Mouse (Mus musculus): ENCODE measurements around the gene Arhgap31. TPM values are rescaled to one million over a fixed set of nuclear protein-coding genes. Genes with fewer than 3 reads are reported as not detected.

Gene Arhgap31
- polyA plus RNA-seq, 1 experiment from 2014 or later, result 6.3 TPM

- Histone ChIP-seq H3K4me1 (ENCODE audit: control insufficient read depth, insufficient read depth, low read length) (no peaks in the 10 kb centered on the region), H3K4me2 (ENCODE audit: low read length) (no peak overlapping the region), H3K4me3 (replicated peaks; ENCODE audit: low read depth, low read length) (no peak overlapping the region), H3K36me3 (ENCODE audit: control insufficient read depth, insufficient read depth, low read length) (no peaks in the 10 kb centered on the region), H3K27me3 (ENCODE audit: control insufficient read depth, insufficient read depth, low read length) (no peaks in the 10 kb centered on the region), H3K9ac (replicated peaks; ENCODE audit: low read length) (no peak overlapping the region), H3K27ac (replicated peaks; ENCODE audit: low read depth, low read length) (no peak overlapping the region), H3K9me3 (ENCODE audit: control insufficient read depth, low read length) (no peaks in the 10 kb centered on the region)
- peak; percentile 88 for DNase-seq
- 17% methylated on average over 6 of the region's 6 CpGs for WGBS
- peak; percentile 53; the same call in 1 of the 2 replicates for ATAC-seq (ENCODE audit: low FRiP score, low TSS enrichment)
Measured at GRCm38 (mm10) chr16:38619054-38619453, 94.0 kb downstream of the Arhgap31 start.

- WGBS, result 95% methylated on average over 13 of the region's 13 CpGs
- ATAC-seq (ENCODE audit: low FRiP score, low TSS enrichment), result no peak
Measured at GRCm38 (mm10) chr16:38617977-38618376, 95.1 kb downstream of the Arhgap31 start.

GRCm38 (mm10) chr16:38613646-38614045, 99.4 kb downstream of the Arhgap31 start:
- peaks cover 3% of the 10 kb centered on the region; the same call in 1 of the 2 replicates for H3K9me3 ChIP-seq (ENCODE audit: control insufficient read depth, low read length)
- H3K27me3 ChIP-seq (ENCODE audit: control insufficient read depth, insufficient read depth, low read length), result no peaks in the 10 kb centered on the region
- H3K9ac ChIP-seq (replicated peaks; ENCODE audit: low read length), result no peak overlapping the region
- H3K27ac ChIP-seq (replicated peaks; ENCODE audit: low read depth, low read length), result no peak overlapping the region
- DNase-seq (no peak), ATAC-seq (ENCODE audit: low FRiP score, low TSS enrichment) (no peak)
- no peaks in the 10 kb centered on the region for H3K4me1 ChIP-seq (ENCODE audit: control insufficient read depth, insufficient read depth, low read length)
- H3K36me3 ChIP-seq (ENCODE audit: control insufficient read depth, insufficient read depth, low read length), result no peaks in the 10 kb centered on the region
- H3K4me3 ChIP-seq (replicated peaks; ENCODE audit: low read depth, low read length), result no peak overlapping the region
- no peak overlapping the region for H3K4me2 ChIP-seq (ENCODE audit: low read length)
- 90% methylated on average over 6 of the region's 6 CpGs for WGBS

More at GRCm38 (mm10) chr16:38617977-38618376, 95.1 kb downstream of the Arhgap31 start:
- Histone ChIP-seq H3K9me3 (ENCODE audit: control insufficient read depth, low read length) (no peaks in the 10 kb centered on the region), H3K27ac (replicated peaks; ENCODE audit: low read depth, low read length) (no peak overlapping the region), H3K4me2 (ENCODE audit: low read length) (no peak overlapping the region), H3K9ac (replicated peaks; ENCODE audit: low read length) (no peak overlapping the region), H3K36me3 (ENCODE audit: control insufficient read depth, insufficient read depth, low read length) (no peaks in the 10 kb centered on the region), H3K27me3 (ENCODE audit: control insufficient read depth, insufficient read depth, low read length) (no peaks in the 10 kb centered on the region), H3K4me3 (replicated peaks; ENCODE audit: low read depth, low read length) (no peak overlapping the region), H3K4me1 (ENCODE audit: control insufficient read depth, insufficient read depth, low read length) (no peaks in the 10 kb centered on the region)
- DNase-seq, result no peak

GRCm38 (mm10) chr16:38612646-38613045, 100.4 kb downstream of the Arhgap31 start:
- H3K9ac ChIP-seq (replicated peaks; ENCODE audit: low read length), result no peak overlapping the region
- DNase-seq (no peak), ATAC-seq (ENCODE audit: low FRiP score, low TSS enrichment) (no peak)
- H3K27me3 ChIP-seq (ENCODE audit: control insufficient read depth, insufficient read depth, low read length), result no peaks in the 10 kb centered on the region
- H3K4me1 ChIP-seq (ENCODE audit: control insufficient read depth, insufficient read depth, low read length), result no peaks in the 10 kb centered on the region
- H3K9me3 ChIP-seq (ENCODE audit: control insufficient read depth, low read length), result peaks cover 3% of the 10 kb centered on the region; the same call in 1 of the 2 replicates
- H3K36me3 ChIP-seq (ENCODE audit: control insufficient read depth, insufficient read depth, low read length), result no peaks in the 10 kb centered on the region
- no peak overlapping the region for H3K27ac ChIP-seq (replicated peaks; ENCODE audit: low read depth, low read length)
- WGBS, result 78% methylated on average over 5 of the region's 5 CpGs
- H3K4me2 ChIP-seq (ENCODE audit: low read length), result no peak overlapping the region
- no peak overlapping the region for H3K4me3 ChIP-seq (replicated peaks; ENCODE audit: low read depth, low read length)

- Histone ChIP-seq H3K4me3 (replicated peaks; ENCODE audit: low read depth, low read length) (no peak overlapping the region), H3K4me2 (ENCODE audit: low read length) (no peak overlapping the region), H3K9me3 (ENCODE audit: control insufficient read depth, low read length) (peaks cover 3% of the 10 kb centered on the region; the same call in 1 of the 2 replicates), H3K27ac (replicated peaks; ENCODE audit: low read depth, low read length) (no peak overlapping the region), H3K9ac (replicated peaks; ENCODE audit: low read length) (no peak overlapping the region), H3K4me1 (ENCODE audit: control insufficient read depth, insufficient read depth, low read length) (no peaks in the 10 kb centered on the region), H3K27me3 (ENCODE audit: control insufficient read depth, insufficient read depth, low read length) (no peaks in the 10 kb centered on the region), H3K36me3 (ENCODE audit: control insufficient read depth, insufficient read depth, low read length) (no peaks in the 10 kb centered on the region)
- no peak for ATAC-seq (ENCODE audit: low FRiP score, low TSS enrichment)
- no peak for DNase-seq
- WGBS, result 64% methylated on average over 18 of the region's 18 CpGs
Measured at GRCm38 (mm10) chr16:38609092-38609491, 104.0 kb downstream of the Arhgap31 start.

GRCm38 (mm10) chr16:38608687-38609086, 104.4 kb downstream of the Arhgap31 start:
- Histone ChIP-seq H3K9me3 (ENCODE audit: control insufficient read depth, low read length) (peaks cover 3% of the 10 kb centered on the region; the same call in 1 of the 2 replicates), H3K4me3 (replicated peaks; ENCODE audit: low read depth, low read length) (no peak overlapping the region), H3K4me2 (ENCODE audit: low read length) (no peak overlapping the region), H3K36me3 (ENCODE audit: control insufficient read depth, insufficient read depth, low read length) (no peaks in the 10 kb centered on the region), H3K9ac (replicated peaks; ENCODE audit: low read length) (no peak overlapping the region), H3K4me1 (ENCODE audit: control insufficient read depth, insufficient read depth, low read length) (no peaks in the 10 kb centered on the region), H3K27me3 (ENCODE audit: control insufficient read depth, insufficient read depth, low read length) (no peaks in the 10 kb centered on the region), H3K27ac (replicated peaks; ENCODE audit: low read depth, low read length) (no peak overlapping the region)
- ATAC-seq (ENCODE audit: low FRiP score, low TSS enrichment), result no peak
- 77% methylated on average over 12 of the region's 12 CpGs for WGBS
- DNase-seq, result no peak

- DNase-seq, result no peak
- Histone ChIP-seq H3K9me3 (ENCODE audit: control insufficient read depth, low read length) (peaks cover 3% of the 10 kb centered on the region; the same call in 1 of the 2 replicates), H3K27ac (replicated peaks; ENCODE audit: low read depth, low read length) (no peak overlapping the region), H3K4me2 (ENCODE audit: low read length) (no peak overlapping the region), H3K27me3 (ENCODE audit: control insufficient read depth, insufficient read depth, low read length) (no peaks in the 10 kb centered on the region), H3K4me1 (ENCODE audit: control insufficient read depth, insufficient read depth, low read length) (no peaks in the 10 kb centered on the region), H3K36me3 (ENCODE audit: control insufficient read depth, insufficient read depth, low read length) (no peaks in the 10 kb centered on the region), H3K9ac (replicated peaks; ENCODE audit: low read length) (no peak overlapping the region), H3K4me3 (replicated peaks; ENCODE audit: low read depth, low read length) (no peak overlapping the region)
- ATAC-seq (ENCODE audit: low FRiP score, low TSS enrichment), result no peak
- WGBS, result 91% methylated on average over 7 of the region's 7 CpGs
Measured at GRCm38 (mm10) chr16:38606509-38606908, 106.6 kb downstream of the Arhgap31 start.

GRCm38 (mm10) chr16:38602989-38603804, 109.9 kb downstream of the Arhgap31 start:
- Histone ChIP-seq H3K36me3 (ENCODE audit: control insufficient read depth, insufficient read depth, low read length) (no peaks in the 10 kb centered on the region), H3K9ac (replicated peaks; ENCODE audit: low read length) (no peak overlapping the region), H3K4me2 (ENCODE audit: low read length) (no peak overlapping the region), H3K27ac (replicated peaks; ENCODE audit: low read depth, low read length) (no peak overlapping the region), H3K4me3 (replicated peaks; ENCODE audit: low read depth, low read length) (no peak overlapping the region), H3K9me3 (ENCODE audit: control insufficient read depth, low read length) (no peaks in the 10 kb centered on the region), H3K4me1 (ENCODE audit: control insufficient read depth, insufficient read depth, low read length) (no peaks in the 10 kb centered on the region), H3K27me3 (ENCODE audit: control insufficient read depth, insufficient read depth, low read length) (no peaks in the 10 kb centered on the region)
- 40% methylated on average over 11 of the region's 11 CpGs for WGBS
- DNase-seq, result peak; percentile 14
- no peak for ATAC-seq (ENCODE audit: low FRiP score, low TSS enrichment)

Data from midbrain, embryonic 14.5 days (tissue).